ENCODE assay signal across 8 mouse cellular contexts in genomic region chr4:151988342-151989109, GRCm38 (mm10). TPM values are rescaled to one million over a fixed set of nuclear protein-coding genes. Genes with fewer than 3 reads are reported as not detected.
DNase-seq lines count a peak whose midpoint lies in the region; ATAC-seq and TF ChIP-seq lines count a peak whose summit lies in the region.

TSS of gene Thap3 (minus strand) at chr4:151988997.

- peak; percentile 82 for ATAC-seq in granulocyte monocyte progenitor cell, adult 5-6 weeks (replicated peaks; ENCODE audit: poor library complexity, severe bottlenecking)
- peak; percentile 48 for ATAC-seq in intestine, postnatal 0 days
- ATAC-seq in limb, embryonic 12.5 days (ENCODE audit: insufficient number of reproducible peaks, insufficient read depth, low FRiP score, low TSS enrichment, low read depth), result peak; percentile 70
- peak; percentile 82 for ATAC-seq in midbrain, embryonic 13.5 days

- DNase-seq in layer of hippocampus, adult 11-12 months (ENCODE audit: low spot score), result peak; percentile 78
- DNase-seq in layer of hippocampus, adult 9-10 months (ENCODE audit: low spot score), result no peak
- DNase-seq in embryo, embryonic 11 days, result peak; percentile 88
- DNase-seq in spleen, adult 18-20 months, result peak; percentile 75 to 89

- 0 out of 2 replicates have a peak within 1 kb of the TSS, but pooled peaks have one; percentile 46 for H3K27ac ChIP-seq in intestine, postnatal 0 days (ENCODE audit: low read depth, low read length)
- H3K27ac ChIP-seq in limb, embryonic 12.5 days, result peak within 1 kb of the TSS; percentile 94
- H3K27ac ChIP-seq in midbrain, embryonic 13.5 days, result peak within 1 kb of the TSS; percentile 77

- H3K4me3 ChIP-seq in intestine, postnatal 0 days (ENCODE audit: low read depth, low read length), result peak within 1 kb of the TSS; percentile 85
- H3K4me3 ChIP-seq in limb, embryonic 12.5 days (replicated peaks), result peak within 1 kb of the TSS; percentile 89
- H3K4me3 ChIP-seq in midbrain, embryonic 13.5 days (replicated peaks), result peak within 1 kb of the TSS; percentile 84

- WGBS in intestine, postnatal 0 days, result under 1% methylated on average over 52 of the region's 54 CpGs
- 1% methylated on average over 54 of the region's 54 CpGs for WGBS in limb, embryonic 12.5 days
- under 1% methylated on average over 54 of the region's 54 CpGs for WGBS in midbrain, embryonic 13.5 days

- no peaks in the 10 kb centered on the region for H3K9me3 ChIP-seq in intestine, postnatal 0 days (ENCODE audit: control insufficient read depth)
- H3K9me3 ChIP-seq in limb, embryonic 12.5 days, result no peaks in the 10 kb centered on the region
- H3K9me3 ChIP-seq in midbrain, embryonic 13.5 days, result no peaks in the 10 kb centered on the region

- H3K36me3 ChIP-seq in intestine, postnatal 0 days (ENCODE audit: control insufficient read depth, insufficient read depth), result peaks cover 22% of the 10 kb centered on the region
- peaks cover 68% of the 10 kb centered on the region for H3K36me3 ChIP-seq in limb, embryonic 12.5 days
- peaks cover 42% of the 10 kb centered on the region for H3K36me3 ChIP-seq in midbrain, embryonic 13.5 days

- TF ChIP-seq CTCF in intestine, postnatal 0 days (IDR thresholded peaks at IDR 0.05; ENCODE audit: low read depth), result no peak

- H3K4me2 ChIP-seq in intestine, postnatal 0 days (replicated peaks; ENCODE audit: low read depth), result peak within 1 kb of the TSS; percentile 87
- peak within 1 kb of the TSS; percentile 77 for H3K4me2 ChIP-seq in limb, embryonic 12.5 days
- H3K4me2 ChIP-seq in midbrain, embryonic 13.5 days (replicated peaks), result peak within 1 kb of the TSS; percentile 86

- peak within 1 kb of the TSS; percentile 76 for H3K9ac ChIP-seq in intestine, postnatal 0 days (ENCODE audit: low read depth, low read length)
- H3K9ac ChIP-seq in limb, embryonic 12.5 days (replicated peaks), result peak within 1 kb of the TSS; percentile 93
- peak within 1 kb of the TSS; percentile 92 for H3K9ac ChIP-seq in midbrain, embryonic 13.5 days (replicated peaks)

- H3K4me1 ChIP-seq in intestine, postnatal 0 days (replicated peaks; ENCODE audit: control insufficient read depth, insufficient read depth, low read length), result no peaks in the 10 kb centered on the region
- peaks cover 45% of the 10 kb centered on the region for H3K4me1 ChIP-seq in limb, embryonic 12.5 days (replicated peaks)
- H3K4me1 ChIP-seq in midbrain, embryonic 13.5 days (replicated peaks), result peaks cover 32% of the 10 kb centered on the region

- H3K27me3 ChIP-seq in intestine, postnatal 0 days (replicated peaks; ENCODE audit: control insufficient read depth, insufficient read depth, low read length), result no peaks in the 10 kb centered on the region
- no peaks in the 10 kb centered on the region for H3K27me3 ChIP-seq in limb, embryonic 12.5 days
- no peaks in the 10 kb centered on the region for H3K27me3 ChIP-seq in midbrain, embryonic 13.5 days

RNA-seq across cellular contexts. Expression of gene Thap3, which starts in this region (rescaled TPM):
- 10.4 and 14.0 TPM in 2 replicates for total RNA-seq in granulocyte monocyte progenitor cell, adult 5-6 weeks (2014; fragmentation: Nextera tagmentation)
- 4.9 and 10.8 TPM in 2 replicates for total RNA-seq in granulocyte monocyte progenitor cell, adult 5-6 weeks (2017)
- polyA plus RNA-seq in intestine, postnatal 0 days (2015; fragmentation: Nextera tagmentation; extraction: Ambion mirVana), result 15.4 and 16.6 TPM in 2 replicates
- polyA plus RNA-seq in limb, embryonic 12.5 days (2016; fragmentation: Nextera tagmentation; extraction: Ambion mirVana), result 45.5 and 46.7 TPM in 2 replicates
- polyA plus RNA-seq in midbrain, embryonic 13.5 days (2015; fragmentation: Nextera tagmentation; extraction: Ambion mirVana), result 34.7 and 38.0 TPM in 2 replicates
